Mouse (Mus musculus) forebrain, postnatal 0 days (tissue): Measurements from ENCODE around the gene Selenop. TPM values are rescaled to one million over a fixed set of nuclear protein-coding genes. Genes with fewer than 3 reads are reported as not detected.

ENCODE experiments used
- ATAC-seq: fragments of 200-750 bp; cut with Nextera tagmentation; 2 replicates; pipeline ENCODE4 v1.8.0; 2017; ENCODE audit warnings: mild to moderate bottlenecking, moderate library complexity
- DNase-seq: peaks from one replicate; pipeline ENCODE4 v3.0.0-alpha.2; 2015
- H3K27ac ChIP-seq: fragments of 300-500 bp; sonication (generic); 2 replicates; pipeline ENCODE4 v1.5.1; 2014; ENCODE audit warnings: low read depth, mild to moderate bottlenecking, antibody characterized with exemption, low read length, moderate library complexity, mixed read lengths
- H3K27me3 ChIP-seq: fragments of 300-500 bp; sonication (generic); 2 replicates; pipeline ENCODE4 v1.6.1; 2014; ENCODE audit warnings: mild to moderate bottlenecking, low read length, mixed read lengths; ENCODE audit not compliant: insufficient read depth
- H3K36me3 ChIP-seq: fragments of 300-500 bp; sonication (generic); 2 replicates; pipeline ENCODE4 v1.6.1; 2014; ENCODE audit warnings: mild to moderate bottlenecking, moderate library complexity; ENCODE audit not compliant: insufficient read depth
- H3K4me1 ChIP-seq: fragments of 300-500 bp; sonication (generic); 2 replicates; pipeline ENCODE4 v1.6.1; 2014; ENCODE audit warnings: antibody characterized with exemption; ENCODE audit not compliant: insufficient read depth
- H3K4me2 ChIP-seq: fragments of 300-500 bp; sonication (generic); 2 replicates; pipeline ENCODE4 v1.6.1; 2014; ENCODE audit warnings: low read depth, mild to moderate bottlenecking, moderate library complexity
- H3K4me3 ChIP-seq: fragments of 300-500 bp; sonication (generic); 2 replicates; pipeline ENCODE4 v1.5.1; 2014; ENCODE audit warnings: low read depth, low read length, mixed read lengths
- H3K9ac ChIP-seq: fragments of 300-500 bp; sonication (generic); 2 replicates; pipeline ENCODE4 v1.6.1; 2014; ENCODE audit warnings: mild to moderate bottlenecking
- H3K9me3 ChIP-seq: fragments of 300-500 bp; sonication (generic); 2 replicates; pipeline ENCODE4 v1.6.1; 2016; ENCODE audit warnings: low read length
- CTCF ChIP-seq: sonication (generic); IDR thresholded peaks from 2 replicates; pipeline ENCODE4 v1.5.1; 2016; ENCODE audit warnings: antibody characterized with exemption, control low read depth, low read depth
- WGBS: fragments of 180-500 bp; shearing (Covaris S2); extraction: QIAGEN DNeasy Blood & Tissue Kit; methylation state at CpG from one replicate; pipeline ENCODE4 v1.1.7; 2014; 5-methylcytosine and 5-hydroxymethylcytosine counted together
- polyA plus RNA-seq: library from polyadenylated mRNA; unstranded; fragments of >200 nt; fragmentation: Nextera tagmentation; extraction: Ambion mirVana; gene quantifications from 2 replicates; pipeline ENCODE4 v1.2.1, GENCODE M21; 2015
- total RNA-seq: library from RNA; depleted of rRNA; stranded (reverse); fragments of >200 nt; gene quantifications from 2 replicates; pipeline ENCODE4 v1.2.3, GENCODE M21; 2014

Selenop gene
- total and polyA plus RNA-seq, 2 experiments from 2014 or later = 182 to 207 TPM

GRCm38 (mm10) chr15:3251718-3252067 lies 16.7 kb upstream of the Selenop start:
- no peak overlapping the region for H3K27ac ChIP-seq
- no peak for TF ChIP-seq CTCF
- H3K4me3 ChIP-seq = no peak overlapping the region
- ATAC-seq (no peak), DNase-seq (no peak)
- no peaks in the 10 kb centered on the region for H3K27me3 ChIP-seq
- no peak overlapping the region for H3K9ac ChIP-seq
- no peaks in the 10 kb centered on the region for H3K36me3 ChIP-seq
- H3K4me2 ChIP-seq = no peak overlapping the region
- no peaks in the 10 kb centered on the region for H3K4me1 ChIP-seq
- no peaks in the 10 kb centered on the region for H3K9me3 ChIP-seq

- DNase-seq = no peak
- Histone ChIP-seq H3K27me3 (no peaks in the 10 kb centered on the region), H3K4me1 (no peaks in the 10 kb centered on the region), H3K9ac (no peak overlapping the region), H3K36me3 (no peaks in the 10 kb centered on the region), H3K4me3 (no peak overlapping the region), H3K4me2 (no peak overlapping the region), H3K27ac (no peak overlapping the region), H3K9me3 (no peaks in the 10 kb centered on the region)
- ATAC-seq = no peak
- TF ChIP-seq CTCF = no peak
- WGBS = 81% methylated on average over 1 of the region's 1 CpGs
These were observed 9.3 kb upstream of the Selenop start for GRCm38 (mm10) chr15:3259025-3259424.

GRCm38 (mm10) chr15:3260309-3260708 lies 8.0 kb upstream of the Selenop start:
- H3K36me3 ChIP-seq = no peaks in the 10 kb centered on the region
- DNase-seq (no peak), ATAC-seq (no peak)
- H3K9me3 ChIP-seq = no peaks in the 10 kb centered on the region
- no peak overlapping the region for H3K27ac ChIP-seq
- no peak overlapping the region for H3K4me2 ChIP-seq
- no peak overlapping the region for H3K9ac ChIP-seq
- no peaks in the 10 kb centered on the region for H3K27me3 ChIP-seq
- no peak overlapping the region for H3K4me3 ChIP-seq
- WGBS = 90% methylated on average over 4 of the region's 4 CpGs
- no peak for TF ChIP-seq CTCF
- H3K4me1 ChIP-seq = no peaks in the 10 kb centered on the region

- ATAC-seq = no peak
These were observed 5.5 kb upstream of the Selenop start for GRCm38 (mm10) chr15:3262883-3263282.

GRCm38 (mm10) chr15:3264293-3264692 lies 4.1 kb upstream of the Selenop start:
- Histone ChIP-seq H3K4me1 (no peaks in the 10 kb centered on the region), H3K27me3 (no peaks in the 10 kb centered on the region), H3K36me3 (no peaks in the 10 kb centered on the region), H3K9me3 (no peaks in the 10 kb centered on the region), H3K9ac (no peak overlapping the region), H3K27ac (no peak overlapping the region), H3K4me2 (no peak overlapping the region), H3K4me3 (no peak overlapping the region)
- DNase-seq (no peak), ATAC-seq (no peak)
- 94% methylated on average over 4 of the region's 4 CpGs for WGBS
- no peak for TF ChIP-seq CTCF

More at GRCm38 (mm10) chr15:3262883-3263282, 5.5 kb upstream of the Selenop start:
- no peaks in the 10 kb centered on the region for H3K36me3 ChIP-seq
- H3K4me1 ChIP-seq = no peaks in the 10 kb centered on the region
- H3K4me3 ChIP-seq = no peak overlapping the region
- no peak overlapping the region for H3K27ac ChIP-seq
- no peak for TF ChIP-seq CTCF
- H3K9ac ChIP-seq = no peak overlapping the region
- WGBS = 75% methylated on average over 3 of the region's 3 CpGs
- H3K4me2 ChIP-seq = no peak overlapping the region
- H3K27me3 ChIP-seq = no peaks in the 10 kb centered on the region
- H3K9me3 ChIP-seq = no peaks in the 10 kb centered on the region
- no peak for DNase-seq

GRCm38 (mm10) chr15:3264828-3265227 lies 3.5 kb upstream of the Selenop start:
- no peak overlapping the region for H3K27ac ChIP-seq
- no peaks in the 10 kb centered on the region for H3K36me3 ChIP-seq
- no peak overlapping the region for H3K4me3 ChIP-seq
- DNase-seq (no peak), ATAC-seq (no peak)
- 83% methylated on average over 1 of the region's 1 CpGs for WGBS
- no peaks in the 10 kb centered on the region for H3K9me3 ChIP-seq
- H3K27me3 ChIP-seq = no peaks in the 10 kb centered on the region
- H3K4me2 ChIP-seq = no peak overlapping the region
- H3K4me1 ChIP-seq = no peaks in the 10 kb centered on the region
- no peak for TF ChIP-seq CTCF
- H3K9ac ChIP-seq = no peak overlapping the region

GRCm38 (mm10) chr15:3269496-3269895 lies 1.1 kb downstream of the Selenop start:
- H3K36me3 ChIP-seq = no peaks in the 10 kb centered on the region
- DNase-seq (no peak), ATAC-seq (no peak)
- H3K9ac ChIP-seq = no peak overlapping the region
- 89% methylated on average over 4 of the region's 4 CpGs for WGBS
- no peak overlapping the region for H3K4me2 ChIP-seq
- no peak overlapping the region for H3K4me3 ChIP-seq
- no peaks in the 10 kb centered on the region for H3K27me3 ChIP-seq
- H3K27ac ChIP-seq = no peak overlapping the region
- H3K4me1 ChIP-seq = no peaks in the 10 kb centered on the region
- TF ChIP-seq CTCF = no peak
- H3K9me3 ChIP-seq = no peaks in the 10 kb centered on the region
